16 mouse cellular contexts compared by ENCODE assay signal in genomic region chr5:53377698-53378097, GRCm38 (mm10).
A peak's percentile ranks its signal among the peaks of the same experiment; 100 is the strongest.
DNase-seq lines count a peak whose midpoint lies in the region; ATAC-seq and TF ChIP-seq lines count a peak whose summit lies in the region.
"Had no signal": no experiment of that assay in that cellular context is flagged by ENCODE, and none has a peak within 500 bp of the region (broad histone marks: within the 10 kb centered on the region; RNA-seq: fewer than 3 reads in every experiment).

No protein-coding gene starts in this region.

- H3K9me3 ChIP-seq in stomach, postnatal 0 days (ENCODE audit: control insufficient read depth, low read length), result no peaks in the 10 kb centered on the region
- H3K9me3 ChIP-seq: forebrain, embryonic 10.5 days; heart, embryonic 13.5 days; hindbrain, embryonic 10.5 days; liver, embryonic 12.5 days; midbrain, embryonic 15.5 days had no signal

- 83% methylated on average over 2 of the region's 2 CpGs for WGBS in stomach, postnatal 0 days

- H3K9ac ChIP-seq in stomach, postnatal 0 days (ENCODE audit: low read length), result no peak overlapping the region
- H3K9ac ChIP-seq: heart, embryonic 13.5 days; liver, embryonic 12.5 days; midbrain, embryonic 15.5 days had no signal

- peaks cover 16% of the 10 kb centered on the region for H3K4me1 ChIP-seq in embryonic fibroblast, embryonic 13.5 days (ENCODE audit: control insufficient read depth, insufficient read depth, low read length)
- H3K4me1 ChIP-seq in stomach, postnatal 0 days (replicated peaks; ENCODE audit: control insufficient read depth, insufficient read depth), result peaks cover 4% of the 10 kb centered on the region
- H3K4me1 ChIP-seq: liver, embryonic 12.5 days; midbrain, embryonic 15.5 days had no signal

- H3K4me2 ChIP-seq in stomach, postnatal 0 days (replicated peaks; ENCODE audit: low read depth), result no peak overlapping the region
- H3K4me2 ChIP-seq: heart, embryonic 13.5 days; liver, embryonic 12.5 days; midbrain, embryonic 15.5 days had no signal

- no peaks in the 10 kb centered on the region for H3K36me3 ChIP-seq in stomach, postnatal 0 days (ENCODE audit: control insufficient read depth, insufficient read depth, low read length)
- H3K36me3 ChIP-seq: forebrain, embryonic 10.5 days; heart, embryonic 13.5 days; hindbrain, embryonic 10.5 days; liver, embryonic 12.5 days; midbrain, embryonic 15.5 days had no signal

- no peak for TF ChIP-seq POLR2A in embryonic fibroblast, embryonic 13.5 days (IDR thresholded peaks at IDR 0.05; ENCODE audit: low read depth, low read length)

- TF ChIP-seq CTCF in embryonic fibroblast, embryonic 13.5 days (IDR thresholded peaks at IDR 0.05; ENCODE audit: borderline replicate concordance, insufficient read depth, low read length), result no peak
- peak; percentile 28 for TF ChIP-seq CTCF in stomach, postnatal 0 days (IDR thresholded peaks at IDR 0.05; ENCODE audit: low read depth)

- H3K4me3 ChIP-seq in embryonic fibroblast, embryonic 13.5 days (ENCODE audit: insufficient read depth, low read length), result no peak overlapping the region
- H3K4me3 ChIP-seq in stomach, postnatal 0 days (ENCODE audit: low read depth, low read length), result no peak overlapping the region
- H3K4me3 ChIP-seq: forebrain, embryonic 10.5 days; heart, embryonic 13.5 days; hindbrain, embryonic 10.5 days; liver, embryonic 12.5 days; midbrain, embryonic 15.5 days had no signal

- no peaks in the 10 kb centered on the region for H3K27me3 ChIP-seq in stomach, postnatal 0 days (ENCODE audit: control insufficient read depth, insufficient read depth, low read length)
- H3K27me3 ChIP-seq: liver, embryonic 12.5 days; midbrain, embryonic 15.5 days had no signal

- peak overlapping the region; percentile 98 for H3K27ac ChIP-seq in embryonic fibroblast, embryonic 13.5 days (ENCODE audit: insufficient read depth, low read length)
- H3K27ac ChIP-seq in stomach, postnatal 0 days (replicated peaks), result peak overlapping the region; percentile 61; the same call in 1 of the 2 replicates
- H3K27ac ChIP-seq: forebrain, embryonic 10.5 days; heart, embryonic 13.5 days; hindbrain, embryonic 10.5 days; liver, embryonic 12.5 days; midbrain, embryonic 15.5 days had no signal

- no peak for TF ChIP-seq EP300 in stomach, postnatal 0 days (optimal IDR thresholded peaks at IDR 0.05)

- DNase-seq in lung, postnatal 36 days, result peak; percentile 14
- DNase-seq in lung, adult 18-20 months, result no peak
- peak; percentile 75 for DNase-seq in R1 (ENCODE audit: low read depth, low spot score)
- no peak for DNase-seq in stomach, postnatal 0 days (ENCODE audit: low spot score)
- DNase-seq in urinary bladder, postnatal 14 days (ENCODE audit: low spot score), result no peak
- DNase-seq in lung, postnatal 14 days, result no peak
- DNase-seq in lung, postnatal 10 days, result no peak
- DNase-seq: cerebellum, adult 11-12 months; kidney, postnatal 36 days had no signal

- ATAC-seq in stomach, postnatal 0 days (ENCODE audit: low FRiP score, low TSS enrichment), result no peak
- ATAC-seq: inflammation-experienced regulatory T-cells, adult 6 months; liver, embryonic 12.5 days; midbrain, embryonic 15.5 days had no signal

Comparison
In these comparisons a context has a peak if more than half of its experiments do, and no peak if none do; other contexts are left out.
1. DNase-seq: peak in lung, postnatal 36 days (single experiment) and R1 (single experiment); none in lung, adult 18-20 months (0 of 2), stomach, postnatal 0 days (single experiment), urinary bladder, postnatal 14 days (single experiment), lung, postnatal 14 days (single experiment) and lung, postnatal 10 days (single experiment).